Mouse (Mus musculus) embryonic facial prominence, embryonic 14.5 days (tissue): Measurements from ENCODE around the gene Mafb. TPM values are rescaled to one million over a fixed set of nuclear protein-coding genes. Genes with fewer than 3 reads are reported as not detected.
A peak's percentile ranks its signal among the peaks of the same experiment; 100 is the strongest.

Source experiments
- ATAC-seq: fragments of 200-750 bp; cut with Nextera tagmentation; 2 replicates; pipeline ENCODE4 v1.8.0; 2017; ENCODE audit warnings: low read depth, moderate number of reproducible peaks, moderate TSS enrichment
- DNase-seq: peaks from one replicate; pipeline ENCODE4 v3.0.0-alpha.2; 2015; ENCODE audit warnings: low spot score
- H3K27ac ChIP-seq: fragments of 300-500 bp; sonication (generic); replicated peaks from 2 replicates; pipeline ENCODE4 v1.5.1; 2014; ENCODE audit warnings: low read depth, mild to moderate bottlenecking, low read length, moderate library complexity
- H3K27me3 ChIP-seq: fragments of 300-500 bp; sonication (generic); replicated peaks from 2 replicates; pipeline ENCODE4 v1.6.1; 2014; ENCODE audit warnings: low read length; ENCODE audit not compliant: control insufficient read depth, insufficient read depth
- H3K36me3 ChIP-seq: fragments of 300-500 bp; sonication (generic); 2 replicates; pipeline ENCODE4 v1.6.1; 2014; ENCODE audit warnings: low read length, mixed read lengths; ENCODE audit not compliant: control insufficient read depth, insufficient read depth
- H3K4me1 ChIP-seq: fragments of 300-500 bp; sonication (generic); 2 replicates; pipeline ENCODE4 v1.6.1; 2014; ENCODE audit warnings: antibody characterized with exemption, low read length; ENCODE audit not compliant: control insufficient read depth, insufficient read depth
- H3K4me2 ChIP-seq: fragments of 300-500 bp; sonication (generic); 2 replicates; pipeline ENCODE4 v1.6.1; 2014; ENCODE audit warnings: low read depth, mild to moderate bottlenecking, low read length, moderate library complexity, mixed read lengths
- H3K4me3 ChIP-seq: fragments of 300-500 bp; sonication (generic); 2 replicates; pipeline ENCODE4 v1.5.1; 2014; ENCODE audit warnings: low read depth, mild to moderate bottlenecking, low read length
- H3K9ac ChIP-seq: fragments of 300-500 bp; sonication (generic); 2 replicates; pipeline ENCODE4 v1.6.1; 2014; ENCODE audit warnings: low read depth, mild to moderate bottlenecking, low read length, moderate library complexity, mixed read lengths
- H3K9me3 ChIP-seq: fragments of 300-500 bp; sonication (generic); 2 replicates; pipeline ENCODE4 v1.6.1; 2016; ENCODE audit warnings: low read length; ENCODE audit not compliant: control insufficient read depth
- WGBS: fragments of 180-500 bp; shearing (Covaris S2); extraction: QIAGEN DNeasy Blood & Tissue Kit; methylation state at CpG from one replicate; pipeline ENCODE4 v1.1.7; 2014; 5-methylcytosine and 5-hydroxymethylcytosine counted together
- polyA plus RNA-seq: library from polyadenylated mRNA; unstranded; fragments of >200 nt; fragmentation: Nextera tagmentation; extraction: Ambion mirVana; gene quantifications from 2 replicates; pipeline ENCODE4 v1.2.1, GENCODE M21; 2014

Mafb gene
- polyA plus RNA-seq, 1 experiment from 2014 or later: 18.5 TPM

DNA sequence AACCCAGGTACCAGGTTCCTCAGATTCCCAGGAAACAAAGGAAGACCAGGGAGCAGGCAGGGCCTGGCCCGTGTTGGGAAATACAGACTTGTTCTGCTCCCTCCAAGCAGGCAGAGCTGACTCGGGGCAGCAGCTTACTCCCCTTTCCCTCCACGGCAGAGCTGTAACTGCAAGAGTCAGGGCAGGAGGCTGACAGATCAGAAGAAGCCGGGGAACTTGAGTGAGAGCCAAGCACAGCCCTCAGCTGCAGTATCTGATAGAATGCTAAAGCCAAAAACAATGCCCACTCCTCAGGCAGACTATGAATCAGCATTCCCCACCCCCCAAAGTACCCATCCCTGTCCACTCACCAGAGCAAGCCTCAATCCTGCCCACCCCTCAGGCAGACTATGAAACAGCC, 8.0 kb downstream of the Mafb start:
- peak; percentile 22 for DNase-seq
- Histone ChIP-seq H3K4me2 (no peak overlapping the region), H3K36me3 (peaks cover 6% of the 10 kb centered on the region; the same call in 1 of the 2 replicates)

GRCm38 (mm10) chr2:160357442-160357841, 9.4 kb downstream of the Mafb start:
- Histone ChIP-seq H3K4me2 (no peak overlapping the region), H3K27ac (no peak overlapping the region), H3K4me3 (no peak overlapping the region), H3K4me1 (no peaks in the 10 kb centered on the region; the same call in 1 of the 2 replicates), H3K9ac (no peak overlapping the region), H3K9me3 (no peaks in the 10 kb centered on the region), H3K27me3 (peaks cover 51% of the 10 kb centered on the region), H3K36me3 (no peaks in the 10 kb centered on the region)
- ATAC-seq: no peak
- 66% methylated on average over 4 of the region's 4 CpGs for WGBS
- no peak for DNase-seq

More for the DNA sequence above, 8.0 kb downstream of the Mafb start:
- no peak for ATAC-seq
- no peak overlapping the region for H3K27ac ChIP-seq
- H3K27me3 ChIP-seq: peaks cover 64% of the 10 kb centered on the region
- no peaks in the 10 kb centered on the region for H3K9me3 ChIP-seq
- no peak overlapping the region for H3K4me3 ChIP-seq
- no peak overlapping the region for H3K9ac ChIP-seq
- 20% methylated on average over 3 of the region's 4 CpGs for WGBS
- no peaks in the 10 kb centered on the region; the same call in 1 of the 2 replicates for H3K4me1 ChIP-seq

- H3K36me3 ChIP-seq: no peaks in the 10 kb centered on the region
- H3K9me3 ChIP-seq: no peaks in the 10 kb centered on the region
- H3K9ac ChIP-seq: no peak overlapping the region
- ATAC-seq: no peak
- H3K27ac ChIP-seq: no peak overlapping the region
- peaks cover 39% of the 10 kb centered on the region for H3K27me3 ChIP-seq
- H3K4me1 ChIP-seq: no peaks in the 10 kb centered on the region; the same call in 1 of the 2 replicates
- H3K4me2 ChIP-seq: no peak overlapping the region
- DNase-seq: no peak
- no peak overlapping the region for H3K4me3 ChIP-seq
- 64% methylated on average over 5 of the region's 5 CpGs for WGBS
These were observed 10.7 kb downstream of the Mafb start for GRCm38 (mm10) chr2:160356132-160356531.

- Histone ChIP-seq H3K9me3 (no peaks in the 10 kb centered on the region), H3K36me3 (no peaks in the 10 kb centered on the region), H3K4me3 (no peak overlapping the region), H3K4me2 (no peak overlapping the region), H3K27me3 (peaks cover 22% of the 10 kb centered on the region), H3K9ac (no peak overlapping the region), H3K4me1 (no peaks in the 10 kb centered on the region), H3K27ac (no peak overlapping the region)
- no peak for DNase-seq
- ATAC-seq: no peak
- 61% methylated on average over 2 of the region's 2 CpGs for WGBS
These were observed 12.5 kb downstream of the Mafb start for GRCm38 (mm10) chr2:160354319-160354718.

GRCm38 (mm10) chr2:160353581-160353980, 13.3 kb downstream of the Mafb start:
- Histone ChIP-seq H3K4me3 (no peak overlapping the region), H3K4me2 (no peak overlapping the region), H3K9me3 (no peaks in the 10 kb centered on the region), H3K27ac (no peak overlapping the region), H3K36me3 (no peaks in the 10 kb centered on the region), H3K27me3 (peaks cover 15% of the 10 kb centered on the region), H3K4me1 (peaks cover 5% of the 10 kb centered on the region; the same call in 1 of the 2 replicates), H3K9ac (no peak overlapping the region)
- DNase-seq (peak; percentile 76), ATAC-seq (peak; percentile 88; the same call in 1 of the 2 replicates)
- 54% methylated on average over 2 of the region's 2 CpGs for WGBS

DNA sequence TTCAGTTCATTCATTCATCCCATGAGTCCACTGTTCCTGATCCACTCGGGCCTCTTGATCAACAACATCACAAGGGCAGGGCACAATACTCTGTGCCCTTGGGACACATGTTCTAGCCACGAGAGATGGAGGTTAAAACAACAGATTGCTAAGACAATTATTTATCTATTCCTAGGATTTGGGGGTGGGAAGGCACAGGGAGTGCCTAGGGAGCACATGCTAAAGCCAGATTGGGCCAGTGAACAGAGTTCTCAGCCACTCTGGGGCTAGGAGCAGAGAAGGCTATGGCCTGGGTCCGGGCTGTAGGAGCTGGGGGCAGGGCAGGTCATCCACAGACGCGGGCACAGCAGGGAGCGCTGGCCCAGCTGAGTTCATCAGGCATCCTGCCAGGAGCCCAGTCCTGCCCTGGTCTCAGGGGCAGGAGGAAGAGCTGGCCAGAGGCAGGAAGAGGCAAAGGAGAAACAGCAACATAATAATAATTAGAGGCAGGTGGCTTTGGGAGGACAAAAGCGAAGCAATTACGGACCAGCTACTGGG, 15.8 kb downstream of the Mafb start:
- Histone ChIP-seq H3K9ac (no peak overlapping the region), H3K9me3 (no peaks in the 10 kb centered on the region), H3K27ac (no peak overlapping the region), H3K4me2 (no peak overlapping the region), H3K27me3 (no peaks in the 10 kb centered on the region), H3K4me3 (no peak overlapping the region), H3K36me3 (no peaks in the 10 kb centered on the region), H3K4me1 (peaks cover 5% of the 10 kb centered on the region; the same call in 1 of the 2 replicates)
- ATAC-seq (no peak), DNase-seq (no peak)
- WGBS: 27% methylated on average over 8 of the region's 8 CpGs

- Histone ChIP-seq H3K9ac (no peak overlapping the region), H3K4me1 (peaks cover 5% of the 10 kb centered on the region; the same call in 1 of the 2 replicates), H3K27me3 (no peaks in the 10 kb centered on the region), H3K9me3 (no peaks in the 10 kb centered on the region), H3K27ac (no peak overlapping the region), H3K4me3 (no peak overlapping the region), H3K4me2 (no peak overlapping the region), H3K36me3 (no peaks in the 10 kb centered on the region)
- WGBS: 55% methylated on average over 4 of the region's 4 CpGs
- DNase-seq (no peak), ATAC-seq (no peak)
These were observed 17.3 kb downstream of the Mafb start for GRCm38 (mm10) chr2:160349578-160349977.

GRCm38 (mm10) chr2:160348796-160349195, 18.1 kb downstream of the Mafb start:
- no peak for DNase-seq
- H3K9me3 ChIP-seq: no peaks in the 10 kb centered on the region
- 31% methylated on average over 4 of the region's 7 CpGs for WGBS
- H3K4me3 ChIP-seq: no peak overlapping the region
- H3K4me1 ChIP-seq: peaks cover 5% of the 10 kb centered on the region; the same call in 1 of the 2 replicates
- no peak overlapping the region for H3K9ac ChIP-seq
- no peak overlapping the region for H3K4me2 ChIP-seq
- no peak overlapping the region for H3K27ac ChIP-seq
- H3K27me3 ChIP-seq: 0 out of 2 replicates have a peak, but pooled peaks cover 2% of the 10 kb centered on the region
- ATAC-seq: no peak
- H3K36me3 ChIP-seq: no peaks in the 10 kb centered on the region

- Histone ChIP-seq H3K4me1 (peaks cover 5% of the 10 kb centered on the region; the same call in 1 of the 2 replicates), H3K9ac (no peak overlapping the region), H3K27ac (no peak overlapping the region), H3K4me2 (no peak overlapping the region), H3K9me3 (no peaks in the 10 kb centered on the region), H3K4me3 (no peak overlapping the region), H3K36me3 (no peaks in the 10 kb centered on the region), H3K27me3 (0 out of 2 replicates have a peak, but pooled peaks cover 2% of the 10 kb centered on the region)
- 49% methylated on average over 4 of the region's 4 CpGs for WGBS
- ATAC-seq: no peak
- DNase-seq: no peak
These were observed 18.7 kb downstream of the Mafb start for GRCm38 (mm10) chr2:160348072-160348604.
